Mouse (Mus musculus) activated CD4-positive, CD25-positive, alpha-beta regulatory T cell, adult 4 months (primary cell): ENCODE measurements around the gene Gusb. TPM values are rescaled to one million over a fixed set of nuclear protein-coding genes. Genes with fewer than 3 reads are reported as not detected.
"Not testable (repeated sequence)": the region's sequence is repeated elsewhere in the genome, so short reads cannot be mapped to it uniquely, and the experiment has no call there.

Experiments
- ATAC-seq: one replicate; pipeline ENCODE4 v1.8.0; 2017
- polyA plus RNA-seq, 2 experiments: library from polyadenylated mRNA; unstranded; fragments of 100-300 nt; shearing (Covaris generic); gene quantifications; one replicate each; pipeline ENCODE4 v1.2.1; 2017

Gene Gusb
- polyA plus RNA-seq, 2 experiments from 2014 or later, result 46.3 to 48.2 TPM

DNA sequence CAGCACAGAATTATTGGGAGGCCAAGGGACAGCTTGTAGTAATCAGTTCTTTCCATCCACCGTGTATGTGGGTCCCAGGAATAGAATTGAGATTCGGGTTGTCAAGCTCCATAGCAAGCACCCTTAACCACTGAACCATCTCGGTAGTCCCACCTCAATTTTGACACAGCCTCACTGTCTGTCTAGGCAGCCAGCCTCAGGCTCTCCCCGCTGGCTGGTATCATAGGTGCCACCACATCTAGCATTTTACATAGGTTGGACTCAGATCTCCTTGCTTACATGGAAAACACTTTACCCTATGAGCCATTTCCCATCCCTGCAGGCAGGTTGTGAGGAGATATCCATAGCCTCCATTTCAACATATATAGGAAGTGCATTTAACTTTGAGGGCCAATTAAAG, 28.5 kb downstream of the Gusb start:
- no peak for ATAC-seq

DNA sequence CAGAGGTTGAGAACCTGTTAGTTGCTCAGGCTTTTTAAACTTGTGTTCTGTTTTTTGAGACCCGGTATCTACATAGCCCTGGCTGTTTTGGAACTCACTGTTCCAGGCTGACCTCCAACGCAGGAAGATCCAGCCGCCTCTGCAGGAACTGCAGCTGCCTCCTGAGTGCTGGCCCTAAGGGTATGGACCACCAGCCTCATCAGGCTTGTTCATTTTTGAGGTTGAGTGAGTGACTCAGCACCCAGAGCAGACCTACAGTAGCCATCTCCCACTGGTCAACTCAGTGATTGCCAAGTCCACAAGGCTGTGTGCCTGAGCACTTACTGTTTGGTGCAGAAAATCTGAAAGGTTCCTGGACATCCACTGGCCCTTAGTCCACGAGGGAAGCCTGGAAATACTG, 31.4 kb downstream of the Gusb start:
- no peak for ATAC-seq

DNA sequence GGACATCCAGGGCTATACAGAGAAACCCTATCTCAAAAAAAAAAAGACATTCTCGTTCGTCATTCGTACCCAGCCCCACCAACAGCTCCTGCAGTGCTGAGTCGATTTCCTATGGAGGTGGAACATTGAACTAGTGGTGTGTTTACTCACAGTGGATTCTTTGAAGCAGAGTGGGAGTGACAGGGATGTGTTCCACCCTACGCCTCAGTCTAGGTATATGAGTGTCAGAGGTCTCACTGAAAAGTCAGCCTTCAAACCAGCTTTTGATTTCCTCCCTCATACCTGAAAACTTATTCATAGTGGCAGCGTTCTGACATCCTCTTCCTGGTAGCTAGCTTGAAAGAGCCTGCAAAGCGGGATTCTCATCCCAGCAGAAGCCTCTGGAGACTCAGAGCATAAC, 34.4 kb downstream of the Gusb start:
- no peak for ATAC-seq

GRCm38 (mm10) chr5:129966448-129966847, 36.4 kb downstream of the Gusb start:
- no peak for ATAC-seq

- no peak for ATAC-seq
Observed at GRCm38 (mm10) chr5:129963224-129963623, 39.6 kb downstream of the Gusb start.

DNA sequence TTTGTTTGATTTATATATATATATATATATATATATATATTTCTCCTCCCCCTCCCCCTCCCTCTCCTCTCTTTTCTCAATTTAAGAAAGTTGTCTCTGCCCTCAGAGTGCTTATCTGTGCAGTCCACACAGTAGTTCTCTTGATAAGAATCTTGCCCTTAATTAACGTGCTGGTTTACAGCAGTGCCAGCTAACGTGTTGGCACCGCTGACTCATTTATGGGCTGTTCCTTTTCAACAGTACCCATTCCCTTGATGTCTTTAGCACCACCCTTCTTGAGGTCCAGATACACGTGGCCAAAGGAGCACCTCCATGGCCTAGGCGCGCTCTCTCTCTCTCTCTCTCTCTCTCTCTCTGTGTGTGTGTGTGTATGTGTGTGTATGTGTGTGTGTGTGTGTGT, 47.1 kb downstream of the Gusb start:
- ATAC-seq, result no peak

DNA sequence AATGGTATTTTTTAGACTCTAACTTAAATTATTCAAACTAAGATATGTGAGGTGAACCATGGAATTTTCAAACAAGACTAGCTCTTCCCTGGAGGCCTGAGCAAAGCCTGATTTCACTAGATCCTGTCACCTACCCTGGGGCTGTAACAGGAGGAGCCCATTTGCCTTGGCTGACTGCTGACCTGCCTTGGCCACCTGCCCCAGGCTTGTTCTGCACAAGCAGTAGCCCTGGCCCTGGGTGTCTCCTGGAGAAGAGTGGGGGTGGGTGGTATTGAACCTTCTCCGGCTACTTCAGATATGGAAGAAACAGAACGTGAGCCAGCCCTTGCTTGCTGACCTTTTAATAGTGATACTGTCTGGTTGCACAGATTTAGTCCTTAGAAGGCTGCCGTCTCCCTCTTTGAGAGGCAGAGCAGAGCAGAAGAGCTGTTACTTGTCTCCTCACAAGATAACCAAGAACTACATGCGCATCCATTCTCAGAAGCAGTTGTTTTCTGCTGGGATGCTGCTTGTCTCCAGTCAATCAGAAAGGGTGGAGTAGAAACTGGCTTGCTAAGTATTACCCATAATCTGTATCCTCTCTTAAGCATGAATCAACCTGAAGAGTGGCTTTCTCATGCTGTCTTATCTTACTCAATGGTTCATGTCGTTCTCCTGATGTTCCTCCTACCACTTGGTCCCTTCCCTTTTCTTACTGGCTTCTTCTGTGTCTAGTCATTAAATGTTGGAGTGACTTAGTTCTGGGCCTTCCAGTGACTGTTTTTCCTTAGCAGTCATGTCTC, 48.2 kb downstream of the Gusb start:
- ATAC-seq, result no peak

DNA sequence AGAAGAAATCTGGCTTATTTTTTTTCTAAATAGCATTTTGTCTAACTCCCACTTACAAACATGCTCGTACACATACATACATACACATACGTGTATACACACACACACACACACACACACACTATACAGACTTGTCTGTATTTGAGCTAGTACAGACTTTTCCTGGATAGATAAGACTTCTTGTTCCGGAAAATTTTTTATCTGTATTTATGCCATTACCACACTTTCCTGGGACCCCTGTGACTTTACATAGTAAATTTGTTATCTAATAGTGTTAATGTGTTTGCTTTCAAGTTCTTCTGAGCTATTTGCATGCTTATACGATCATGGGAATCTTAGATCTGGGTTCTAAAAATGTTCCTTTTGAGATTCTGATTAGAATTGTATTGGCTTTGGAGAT, 50.7 kb downstream of the Gusb start:
- no peak for ATAC-seq

- no peak for ATAC-seq
Observed at GRCm38 (mm10) chr5:129947528-129948033, 55.3 kb downstream of the Gusb start.

GRCm38 (mm10) chr5:129943402-129943801, 59.4 kb downstream of the Gusb start:
- ATAC-seq, result no peak

DNA sequence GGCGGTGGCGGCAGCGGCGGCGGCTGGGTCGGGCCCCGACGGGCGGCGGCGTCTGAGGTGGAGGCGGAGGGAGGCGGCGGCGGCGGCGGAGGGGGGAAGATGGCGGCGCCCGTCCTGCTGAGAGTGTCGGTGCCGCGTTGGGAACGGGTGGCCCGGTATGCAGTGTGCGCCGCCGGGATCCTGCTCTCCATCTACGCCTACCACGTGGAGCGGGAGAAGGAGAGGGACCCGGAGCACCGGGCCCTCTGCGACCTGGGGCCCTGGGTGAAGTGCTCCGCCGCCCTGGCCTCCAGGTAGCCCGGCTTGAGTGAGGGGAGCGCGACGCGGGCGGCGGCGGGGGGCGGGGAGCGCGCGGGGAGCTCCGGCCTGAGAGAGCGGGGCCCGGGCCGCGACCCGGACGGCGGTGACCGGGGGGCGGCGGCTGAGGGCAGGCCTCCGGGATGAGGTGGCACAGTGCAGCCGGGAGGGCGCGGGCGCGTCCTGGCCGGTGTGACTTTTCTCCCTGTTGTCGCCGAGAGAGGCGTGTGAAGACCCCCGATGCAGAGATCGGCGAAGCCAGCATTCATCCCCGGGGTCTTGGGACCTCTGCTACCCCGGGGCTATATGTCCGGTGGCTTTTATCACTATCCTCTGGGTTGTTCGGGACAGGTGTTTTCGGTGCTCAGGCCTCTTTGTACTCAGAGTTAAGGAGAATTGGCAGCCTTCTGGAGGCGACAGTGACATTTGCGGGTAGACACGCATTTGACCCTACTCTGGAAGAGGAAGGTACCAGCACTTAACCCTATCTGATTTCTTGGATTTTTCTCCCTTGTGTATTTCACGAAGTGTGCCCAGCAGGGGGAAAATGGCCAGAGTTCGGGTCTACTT, 60.5 kb downstream of the Gusb start:
- ATAC-seq, result not testable (repeated sequence)

GRCm38 (mm10) chr5:129941495-129942045, 61.3 kb downstream of the Gusb start, which contains the start of gene Vkorc1l1:
TSS of gene Vkorc1l1 (plus strand) at chr5:129941970.
- peak; percentile 93 for ATAC-seq

- no peak for ATAC-seq
Observed at GRCm38 (mm10) chr5:129940736-129941494, 61.9 kb downstream of the Gusb start.

GRCm38 (mm10) chr5:129940281-129940680, 62.6 kb downstream of the Gusb start:
- no peak for ATAC-seq

Other genes starting within 250 kb of the Gusb start
- 10 to 100 TPM; 55.0 to 73.8 TPM for gene Psph, start 215.6 kb downstream of the Gusb start, polyA plus RNA-seq
- 10 to 100 TPM; 12.3 to 17.1 TPM for gene Sumf2, start 156.1 kb downstream of the Gusb start, polyA plus RNA-seq
- 100 to 1,000 TPM; 408 to 480 TPM for gene Chchd2, start 115.6 kb downstream of the Gusb start, polyA plus RNA-seq
- gene Zbed5, start 107.3 kb downstream of the Gusb start, polyA plus RNA-seq, result 1 to 10 TPM; 1.0 to 3.1 TPM
- gene Phkg1, start 104.5 kb downstream of the Gusb start, polyA plus RNA-seq, result under 1 TPM in 1 of 2 experiments, not detected in 1; 0.49 TPM
- gene Nupr1l, start 94.5 kb downstream of the Gusb start, polyA plus RNA-seq, result not detected
- gene Vkorc1l1, start 61.1 kb downstream of the Gusb start, polyA plus RNA-seq, result 1 to 10 TPM; 4.8 to 6.6 TPM
- gene Asl, start 26.2 kb upstream of the Gusb start, polyA plus RNA-seq, result 100 to 1,000 TPM in 1 of 2 experiments, 10 to 100 TPM in 1; 88.6 to 112 TPM
- 10 to 100 TPM; 43.7 to 70.6 TPM for gene Crcp, start 26.2 kb upstream of the Gusb start, polyA plus RNA-seq
- gene Tpst1, start 70.3 kb upstream of the Gusb start, polyA plus RNA-seq, result 1 to 10 TPM; 1.4 to 3.1 TPM
- 1 to 10 TPM; 2.6 to 3.2 TPM for gene Kctd7, start 141.8 kb upstream of the Gusb start, polyA plus RNA-seq
- 10 to 100 TPM; 21.4 to 32.6 TPM for gene Rabgef1, start 168.7 kb upstream of the Gusb start, polyA plus RNA-seq
- gene Tmem248, start 214.0 kb upstream of the Gusb start, polyA plus RNA-seq, result 10 to 100 TPM; 13.8 to 15.1 TPM